9 mouse cellular contexts compared by ENCODE assay signal in genomic region chr4:69195645-69196044, GRCm38 (mm10).
DNase-seq lines count a peak whose midpoint lies in the region; ATAC-seq and TF ChIP-seq lines count a peak whose summit lies in the region.
"Had no signal": no experiment of that assay in that cellular context is flagged by ENCODE, and none has a peak within 500 bp of the region (broad histone marks: within the 10 kb centered on the region; RNA-seq: fewer than 3 reads in every experiment).

No protein-coding gene starts in this region.

- TF ChIP-seq CTCF in gastrocnemius, adult 2 months (IDR thresholded peaks at IDR 0.05) = peak; percentile 54
- peak; percentile 26; the same call in 1 of the 2 replicates for TF ChIP-seq CTCF in testis, adult 2 months (IDR thresholded peaks at IDR 0.05; ENCODE audit: control insufficient read depth, insufficient read depth, insufficient replicate concordance, low read depth, low read length)

- WGBS in embryonic facial prominence, embryonic 14.5 days = 1% methylated on average over 13 of the region's 13 CpGs
- under 1% methylated on average over 13 of the region's 13 CpGs for WGBS in heart, embryonic 14.5 days
- under 1% methylated on average over 13 of the region's 13 CpGs for WGBS in kidney, embryonic 16.5 days
- WGBS in limb, embryonic 13.5 days = 1% methylated on average over 13 of the region's 13 CpGs
- 0% methylated on average over 13 of the region's 13 CpGs for WGBS in midbrain, embryonic 16.5 days

- no peak overlapping the region for H3K27ac ChIP-seq in gastrocnemius, adult 2 months
- no peak overlapping the region for H3K27ac ChIP-seq in embryonic facial prominence, embryonic 14.5 days (replicated peaks; ENCODE audit: low read depth, low read length)
- no peak overlapping the region for H3K27ac ChIP-seq in heart, embryonic 14.5 days (replicated peaks in 1 of 2; ENCODE audit: control insufficient read depth in 1 of 2, insufficient read depth in 1 of 2, low read depth in 2 of 2, low read length in 2 of 2)
- H3K27ac ChIP-seq in kidney, embryonic 16.5 days (ENCODE audit: low read length) = no peak overlapping the region
- no peak overlapping the region for H3K27ac ChIP-seq in limb, embryonic 13.5 days
- H3K27ac ChIP-seq in midbrain, embryonic 16.5 days (ENCODE audit: low read length) = peak overlapping the region; percentile 53
- no peak overlapping the region for H3K27ac ChIP-seq in testis, adult 2 months (ENCODE audit: control insufficient read depth, insufficient read depth, low read depth, low read length)
- H3K27ac ChIP-seq: macrophage had no signal

- peak; percentile 89 for ATAC-seq in embryonic facial prominence, embryonic 14.5 days (ENCODE audit: low read depth)
- ATAC-seq in heart, embryonic 14.5 days (ENCODE audit: insufficient number of reproducible peaks, insufficient read depth, low FRiP score, low read depth) = no peak
- peak; percentile 89 for ATAC-seq in kidney, embryonic 16.5 days (ENCODE audit: low FRiP score, low TSS enrichment)
- peak; percentile 69; the same call in 1 of the 2 replicates for ATAC-seq in limb, embryonic 13.5 days (ENCODE audit: low FRiP score, low read depth)
- peak; percentile 94 for ATAC-seq in midbrain, embryonic 16.5 days

- H3K27me3 ChIP-seq in embryonic facial prominence, embryonic 14.5 days (replicated peaks; ENCODE audit: control insufficient read depth, insufficient read depth, low read length) = no peaks in the 10 kb centered on the region
- no peaks in the 10 kb centered on the region for H3K27me3 ChIP-seq in heart, embryonic 14.5 days (ENCODE audit: control insufficient read depth, insufficient read depth, low read length)
- H3K27me3 ChIP-seq in kidney, embryonic 16.5 days (ENCODE audit: insufficient read depth, low read length) = no peaks in the 10 kb centered on the region
- H3K27me3 ChIP-seq in limb, embryonic 13.5 days = no peaks in the 10 kb centered on the region
- H3K27me3 ChIP-seq in midbrain, embryonic 16.5 days (ENCODE audit: control insufficient read depth, insufficient read depth, low read depth, low read length) = no peaks in the 10 kb centered on the region
- no peaks in the 10 kb centered on the region for H3K27me3 ChIP-seq in testis, adult 2 months (ENCODE audit: control insufficient read depth, insufficient read depth, low read length)

- peak overlapping the region; percentile 80 for H3K4me2 ChIP-seq in embryonic facial prominence, embryonic 14.5 days (ENCODE audit: low read depth, low read length)
- H3K4me2 ChIP-seq in heart, embryonic 14.5 days (ENCODE audit: low read length) = peak overlapping the region; percentile 74
- H3K4me2 ChIP-seq in kidney, embryonic 16.5 days (replicated peaks; ENCODE audit: low read depth, low read length) = peak overlapping the region; percentile 81
- peak overlapping the region; percentile 72 for H3K4me2 ChIP-seq in limb, embryonic 13.5 days (replicated peaks)
- H3K4me2 ChIP-seq in midbrain, embryonic 16.5 days (ENCODE audit: low read length) = peak overlapping the region; percentile 60

- DNase-seq in gastrocnemius, adult 2 months = peak; percentile 32
- no peak for DNase-seq in gastrocnemius, adult 8-10 months (ENCODE audit: low spot score in 2 of 2)
- peak; percentile 90 for DNase-seq in embryonic facial prominence, embryonic 14.5 days (ENCODE audit: low spot score)

- H3K9me3 ChIP-seq in embryonic facial prominence, embryonic 14.5 days (ENCODE audit: control insufficient read depth, low read length) = no peaks in the 10 kb centered on the region
- H3K9me3 ChIP-seq in heart, embryonic 14.5 days (ENCODE audit: control insufficient read depth, low read length) = no peaks in the 10 kb centered on the region
- no peaks in the 10 kb centered on the region for H3K9me3 ChIP-seq in kidney, embryonic 16.5 days (ENCODE audit: low read length)
- H3K9me3 ChIP-seq in limb, embryonic 13.5 days = no peaks in the 10 kb centered on the region
- H3K9me3 ChIP-seq in midbrain, embryonic 16.5 days (replicated peaks; ENCODE audit: control insufficient read depth, low read length, poor library complexity, severe bottlenecking) = no peaks in the 10 kb centered on the region; the same call in 1 of the 2 replicates

- H3K9ac ChIP-seq in embryonic facial prominence, embryonic 14.5 days (ENCODE audit: low read depth, low read length) = peak overlapping the region; percentile 62
- peak overlapping the region; percentile 54; the same call in 1 of the 2 replicates for H3K9ac ChIP-seq in heart, embryonic 14.5 days (ENCODE audit: low read length)
- peak overlapping the region; percentile 66 for H3K9ac ChIP-seq in kidney, embryonic 16.5 days (replicated peaks; ENCODE audit: low read length)
- peak overlapping the region; percentile 61; the same call in 1 of the 2 replicates for H3K9ac ChIP-seq in limb, embryonic 13.5 days
- H3K9ac ChIP-seq in midbrain, embryonic 16.5 days (ENCODE audit: low read depth, low read length) = peak overlapping the region; percentile 55

- no peaks in the 10 kb centered on the region for H3K36me3 ChIP-seq in embryonic facial prominence, embryonic 14.5 days (ENCODE audit: control insufficient read depth, insufficient read depth, low read length)
- H3K36me3 ChIP-seq in heart, embryonic 14.5 days (ENCODE audit: control insufficient read depth, insufficient read depth, low read length) = no peaks in the 10 kb centered on the region
- H3K36me3 ChIP-seq in kidney, embryonic 16.5 days (ENCODE audit: insufficient read depth, low read length) = no peaks in the 10 kb centered on the region
- no peaks in the 10 kb centered on the region for H3K36me3 ChIP-seq in limb, embryonic 13.5 days
- no peaks in the 10 kb centered on the region for H3K36me3 ChIP-seq in midbrain, embryonic 16.5 days (ENCODE audit: control insufficient read depth, insufficient read depth, low read length)
- no peaks in the 10 kb centered on the region for H3K36me3 ChIP-seq in testis, adult 2 months (ENCODE audit: control insufficient read depth, insufficient read depth, low read length)

- intact Hi-C loops in gastrocnemius, adult 2 months (cut with DNase I) = loop anchor here (10.0 kb wide), 1 partner anchor 1109 kb away; no protein-coding TSS in a partner anchor

- H3K4me3 ChIP-seq in gastrocnemius, adult 2 months = peak overlapping the region; percentile 54
- H3K4me3 ChIP-seq in embryonic facial prominence, embryonic 14.5 days (ENCODE audit: low read depth, low read length) = peak overlapping the region; percentile 43
- H3K4me3 ChIP-seq in heart, embryonic 14.5 days (ENCODE audit: control insufficient read depth in 1 of 2, insufficient read depth in 1 of 2, low read depth in 1 of 2, low read length in 2 of 2) = peak overlapping the region; percentile 28 to 42
- H3K4me3 ChIP-seq in kidney, embryonic 16.5 days (ENCODE audit: low read length) = peak overlapping the region; percentile 47
- peak overlapping the region; percentile 50 for H3K4me3 ChIP-seq in limb, embryonic 13.5 days
- peak overlapping the region; percentile 42 for H3K4me3 ChIP-seq in midbrain, embryonic 16.5 days (ENCODE audit: low read depth, low read length)
- H3K4me3 ChIP-seq in testis, adult 2 months (ENCODE audit: control insufficient read depth, low read depth, low read length) = peak overlapping the region; percentile 32; the same call in 1 of the 2 replicates

- no peak for TF ChIP-seq POLR2A in testis, adult 2 months (IDR thresholded peaks at IDR 0.05; ENCODE audit: control insufficient read depth, low read depth, low read length)

- no peaks in the 10 kb centered on the region for H3K4me1 ChIP-seq in embryonic facial prominence, embryonic 14.5 days (ENCODE audit: control insufficient read depth, insufficient read depth, low read length)
- no peaks in the 10 kb centered on the region for H3K4me1 ChIP-seq in heart, embryonic 14.5 days (ENCODE audit: control insufficient read depth in 2 of 2, insufficient read depth in 2 of 2, low read length in 2 of 2)
- no peaks in the 10 kb centered on the region for H3K4me1 ChIP-seq in kidney, embryonic 16.5 days (ENCODE audit: insufficient read depth, low read length)
- H3K4me1 ChIP-seq in limb, embryonic 13.5 days = no peaks in the 10 kb centered on the region
- no peaks in the 10 kb centered on the region for H3K4me1 ChIP-seq in midbrain, embryonic 16.5 days (ENCODE audit: control insufficient read depth, insufficient read depth, low read length)
- H3K4me1 ChIP-seq in testis, adult 2 months (ENCODE audit: control insufficient read depth, insufficient read depth, low read length) = no peaks in the 10 kb centered on the region; the same call in 1 of the 2 replicates

Comparison
In these comparisons a context has a peak if more than half of its experiments do, and no peak if none do; other contexts are left out.
1. DNase-seq: peak in gastrocnemius, adult 2 months (single experiment) and embryonic facial prominence, embryonic 14.5 days (single experiment); none in gastrocnemius, adult 8-10 months (0 of 2).
2. Peak in every context shown above with its lines, with median percentiles within 50 percentile points of each other: H3K4me3 ChIP-seq, H3K4me2 ChIP-seq and H3K9ac ChIP-seq.